Comparison of ENCODE assay signal across 16 mouse cellular contexts in the genomic region with DNA sequence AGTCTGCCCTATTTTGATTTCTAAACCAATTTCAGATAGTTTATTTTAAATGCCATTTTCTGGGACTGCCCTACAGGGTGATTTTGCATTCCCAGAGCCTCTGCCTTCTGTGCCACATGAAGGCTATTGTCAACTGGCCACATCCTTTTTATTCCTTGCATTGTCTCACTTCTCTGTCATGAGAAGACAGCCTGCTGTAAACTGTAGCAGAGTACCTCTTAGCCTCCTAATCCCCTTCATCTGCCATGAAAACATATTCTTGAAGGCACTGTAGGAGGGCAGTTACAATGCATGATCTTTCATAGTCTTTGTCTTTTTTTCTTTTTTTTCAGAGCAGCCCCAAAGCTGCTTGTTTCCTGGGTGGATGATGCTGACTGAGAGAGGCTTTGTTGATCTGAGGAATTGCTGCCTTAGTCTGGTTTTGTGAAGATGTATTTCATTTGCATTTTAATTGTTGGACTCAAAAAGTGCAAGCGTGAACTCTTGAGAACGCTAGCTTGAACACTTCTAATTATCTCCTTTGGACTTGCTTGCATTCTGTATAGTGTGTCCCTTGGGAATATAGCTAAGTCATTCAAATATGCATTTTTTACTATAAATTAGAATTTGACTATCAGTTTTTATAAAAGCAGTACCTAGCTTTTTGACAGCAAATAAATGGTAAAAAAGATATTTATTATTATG.
DNase-seq lines count a peak whose midpoint lies in the region; ATAC-seq and TF ChIP-seq lines count a peak whose summit lies in the region.
"Had no signal": no experiment of that assay in that cellular context is flagged by ENCODE, and none has a peak within 500 bp of the region (broad histone marks: within the 10 kb centered on the region; RNA-seq: fewer than 3 reads in every experiment).

No protein-coding gene starts in this region.

- H3K4me1 ChIP-seq in forebrain, embryonic 11.5 days (replicated peaks; ENCODE audit: control insufficient read depth, insufficient read depth, low read length): peaks cover 3% of the 10 kb centered on the region
- peaks cover 6% of the 10 kb centered on the region for H3K4me1 ChIP-seq in hindbrain, embryonic 13.5 days (replicated peaks)
- peaks cover 10% of the 10 kb centered on the region for H3K4me1 ChIP-seq in midbrain, embryonic 14.5 days (ENCODE audit: control insufficient read depth, insufficient read depth, low read length)

- TF ChIP-seq CTCF in gastrocnemius, adult 2 months (IDR thresholded peaks at IDR 0.05): no peak

- no peaks in the 10 kb centered on the region for H3K9me3 ChIP-seq in forebrain, embryonic 11.5 days (ENCODE audit: control insufficient read depth, low read length)
- no peaks in the 10 kb centered on the region for H3K9me3 ChIP-seq in hindbrain, embryonic 13.5 days
- H3K9me3 ChIP-seq in midbrain, embryonic 14.5 days (ENCODE audit: control insufficient read depth, low read length): no peaks in the 10 kb centered on the region

- no peaks in the 10 kb centered on the region for H3K36me3 ChIP-seq in forebrain, embryonic 11.5 days (ENCODE audit: control insufficient read depth, insufficient read depth, low read length)
- H3K36me3 ChIP-seq in hindbrain, embryonic 13.5 days: no peaks in the 10 kb centered on the region
- no peaks in the 10 kb centered on the region for H3K36me3 ChIP-seq in midbrain, embryonic 14.5 days (ENCODE audit: control insufficient read depth, insufficient read depth, low read length)

- intact Hi-C loops in gastrocnemius, adult 2 months (cut with DNase I): no loop called here
- intact Hi-C loops in left cerebral cortex, postnatal 14 days (cut with DNase I): no loop called here

- H3K27me3 ChIP-seq in forebrain, embryonic 11.5 days (ENCODE audit: control insufficient read depth, insufficient read depth, low read length): no peaks in the 10 kb centered on the region
- H3K27me3 ChIP-seq in hindbrain, embryonic 13.5 days: no peaks in the 10 kb centered on the region
- no peaks in the 10 kb centered on the region for H3K27me3 ChIP-seq in midbrain, embryonic 14.5 days (ENCODE audit: control insufficient read depth, insufficient read depth, low read length)

- WGBS in forebrain, embryonic 11.5 days: 15% methylated on average over 2 of the region's 2 CpGs
- 14% methylated on average over 2 of the region's 2 CpGs for WGBS in hindbrain, embryonic 13.5 days
- WGBS in midbrain, embryonic 14.5 days: 8% methylated on average over 2 of the region's 2 CpGs

- H3K27ac ChIP-seq in forebrain, embryonic 11.5 days (ENCODE audit: low read depth, low read length): peak overlapping the region; percentile 32; the same call in 1 of the 2 replicates
- peak overlapping the region; percentile 67 for H3K27ac ChIP-seq in hindbrain, embryonic 13.5 days
- H3K27ac ChIP-seq in midbrain, embryonic 14.5 days (replicated peaks; ENCODE audit: low read depth, low read length): peak overlapping the region; percentile 69
- no peak overlapping the region for H3K27ac ChIP-seq in gastrocnemius, adult 2 months
- H3K27ac ChIP-seq: heart, adult 2 months; left cerebral cortex, adult 2 months; macrophage had no signal

- H3K9ac ChIP-seq in forebrain, embryonic 11.5 days (ENCODE audit: low read length): no peak overlapping the region; the same call in 1 of the 2 replicates
- no peak overlapping the region for H3K9ac ChIP-seq in hindbrain, embryonic 13.5 days
- no peak overlapping the region for H3K9ac ChIP-seq in midbrain, embryonic 14.5 days (replicated peaks; ENCODE audit: low read length)
- H3K9ac ChIP-seq: liver, postnatal 0 days had no signal

- peak; percentile 7 for DNase-seq in cerebellum, adult 9-11 months
- no peak for DNase-seq in forebrain, embryonic 11.5 days (ENCODE audit: low spot score)
- peak; percentile 70 for DNase-seq in midbrain, embryonic 14.5 days
- DNase-seq in gastrocnemius, adult 2 months: no peak
- DNase-seq in left cerebral cortex, postnatal 14 days (ENCODE audit: low spot score in 2 of 2): no peak
- DNase-seq in ovary, postnatal 10 days (ENCODE audit: low spot score): no peak
- DNase-seq: heart, adult 2 months; kidney, adult 18-20 months; liver, postnatal 0 days; right cerebral cortex, adult 18-20 months had no signal

- no peak for ATAC-seq in cerebellum, adult (ENCODE audit: insufficient number of reproducible peaks, low FRiP score, low TSS enrichment)
- ATAC-seq in forebrain, embryonic 11.5 days (replicated peaks; ENCODE audit: low FRiP score): peak; percentile 84
- ATAC-seq in hindbrain, embryonic 13.5 days (ENCODE audit: low FRiP score): peak; percentile 70
- ATAC-seq in midbrain, embryonic 14.5 days (ENCODE audit: low FRiP score, low TSS enrichment): peak; percentile 69; the same call in 1 of the 2 replicates
- ATAC-seq: liver, postnatal 0 days had no signal

- H3K4me3 ChIP-seq in forebrain, embryonic 11.5 days (ENCODE audit: low read depth, low read length): no peak overlapping the region
- H3K4me3 ChIP-seq in hindbrain, embryonic 13.5 days: no peak overlapping the region
- H3K4me3 ChIP-seq in midbrain, embryonic 14.5 days (replicated peaks; ENCODE audit: low read depth, low read length): no peak overlapping the region
- H3K4me3 ChIP-seq in gastrocnemius, adult 2 months: no peak overlapping the region
- H3K4me3 ChIP-seq: erythroblast, embryonic 14.5 days; heart, adult 2 months; left cerebral cortex, adult 2 months; myocyte had no signal

- H3K4me2 ChIP-seq in forebrain, embryonic 11.5 days (ENCODE audit: low read depth, low read length, severe bottlenecking): no peak overlapping the region
- no peak overlapping the region for H3K4me2 ChIP-seq in hindbrain, embryonic 13.5 days
- no peak overlapping the region for H3K4me2 ChIP-seq in midbrain, embryonic 14.5 days (ENCODE audit: low read length)

Comparison
In these comparisons a context has a peak if more than half of its experiments do, and no peak if none do; other contexts are left out.
1. DNase-seq: peak in cerebellum, adult 9-11 months (single experiment) and midbrain, embryonic 14.5 days (single experiment); none in forebrain, embryonic 11.5 days (single experiment), gastrocnemius, adult 2 months (single experiment), left cerebral cortex, postnatal 14 days (0 of 2) and ovary, postnatal 10 days (single experiment).